Mouse (Mus musculus) E14TG2a.4 (cell line): ENCODE measurements around the gene Cd300lg.

Experiments
- CTCF ChIP-seq: conservative IDR thresholded peaks from 2 replicates; pipeline ENCODE4 v1.5.1; 2014; ENCODE audit warnings: low read length
- NANOG ChIP-seq: IDR thresholded peaks from 2 replicates; pipeline ENCODE4 v1.6.1; 2014; ENCODE audit warnings: borderline replicate concordance, low read length, mixed read lengths
- POU5F1 ChIP-seq: IDR thresholded peaks from 2 replicates; pipeline ENCODE4 v1.6.1; 2014; ENCODE audit warnings: low read length, borderline replicate concordance

GRCm38 (mm10) chr11:102015472-102015871, 25.8 kb upstream of the Cd300lg start:
- TF ChIP-seq CTCF: no peak
- TF ChIP-seq POU5F1: no peak
- TF ChIP-seq NANOG: no peak
